Mouse (Mus musculus): Measurements from ENCODE around the gene Snx29. TPM values are rescaled to one million over a fixed set of nuclear protein-coding genes. Genes with fewer than 3 reads are reported as not detected.

Gene Snx29
- polyA plus RNA-seq, 1 experiment: 4.9 TPM

DNA sequence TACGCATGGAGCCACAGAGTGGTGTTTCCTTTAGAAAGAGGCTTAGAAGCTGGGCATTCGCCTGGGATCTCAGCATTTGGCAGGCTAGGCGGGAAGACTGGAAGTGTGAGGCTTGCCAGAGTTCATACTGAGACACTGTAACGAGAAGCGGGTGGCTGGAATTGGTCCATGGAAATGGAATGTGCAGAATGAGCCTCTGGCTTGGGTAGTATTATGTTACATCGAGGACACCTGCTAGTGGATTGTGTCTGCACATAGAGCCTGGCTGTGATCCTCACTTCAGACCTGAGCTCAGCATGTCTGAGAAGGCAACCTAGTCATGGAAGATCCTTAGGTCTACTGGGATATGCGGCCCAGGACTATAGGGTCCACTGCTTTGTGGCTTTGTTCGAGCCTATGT, 209.9 kb downstream of the Snx29 start:
- no peak for TF ChIP-seq POLR2A (IDR thresholded peaks at IDR 0.05; ENCODE audit: low read depth, low read length)
- no peak for TF ChIP-seq CTCF (IDR thresholded peaks at IDR 0.05; ENCODE audit: borderline replicate concordance, insufficient read depth, low read length)

DNA sequence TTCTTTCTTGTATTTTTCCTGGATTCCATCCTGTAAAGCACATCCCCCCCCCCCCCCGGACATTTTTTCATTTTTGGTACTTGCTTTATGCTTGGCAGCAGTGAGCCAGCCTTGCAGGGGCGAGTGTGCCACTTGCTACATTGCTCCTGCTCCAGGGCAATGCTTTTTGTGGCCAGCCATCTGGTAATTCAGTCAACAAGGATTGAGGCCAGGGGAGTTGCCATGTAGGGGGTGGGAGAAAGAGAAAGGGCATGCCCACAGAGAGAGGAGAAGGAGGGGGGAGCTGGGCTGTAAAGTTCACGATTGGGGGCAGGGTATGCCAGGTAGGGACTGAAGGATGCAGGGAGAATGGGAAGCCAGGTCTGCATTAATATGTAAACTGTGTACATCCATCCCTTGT, 210.7 kb downstream of the Snx29 start:
- H3K4me3 ChIP-seq (ENCODE audit: insufficient read depth, low read length): no peak overlapping the region
- TF ChIP-seq CTCF (IDR thresholded peaks at IDR 0.05; ENCODE audit: borderline replicate concordance, insufficient read depth, low read length): no peak
- TF ChIP-seq POLR2A (IDR thresholded peaks at IDR 0.05; ENCODE audit: low read depth, low read length): no peak
- H3K4me1 ChIP-seq (ENCODE audit: control insufficient read depth, insufficient read depth, low read length): no peaks in the 10 kb centered on the region
- no peak overlapping the region for H3K27ac ChIP-seq (ENCODE audit: insufficient read depth, low read length)

More for the DNA sequence above, 209.9 kb downstream of the Snx29 start:
- Histone ChIP-seq H3K4me3 (ENCODE audit: insufficient read depth, low read length) (no peak overlapping the region), H3K4me1 (ENCODE audit: control insufficient read depth, insufficient read depth, low read length) (no peaks in the 10 kb centered on the region), H3K27ac (ENCODE audit: insufficient read depth, low read length) (no peak overlapping the region)

DNA sequence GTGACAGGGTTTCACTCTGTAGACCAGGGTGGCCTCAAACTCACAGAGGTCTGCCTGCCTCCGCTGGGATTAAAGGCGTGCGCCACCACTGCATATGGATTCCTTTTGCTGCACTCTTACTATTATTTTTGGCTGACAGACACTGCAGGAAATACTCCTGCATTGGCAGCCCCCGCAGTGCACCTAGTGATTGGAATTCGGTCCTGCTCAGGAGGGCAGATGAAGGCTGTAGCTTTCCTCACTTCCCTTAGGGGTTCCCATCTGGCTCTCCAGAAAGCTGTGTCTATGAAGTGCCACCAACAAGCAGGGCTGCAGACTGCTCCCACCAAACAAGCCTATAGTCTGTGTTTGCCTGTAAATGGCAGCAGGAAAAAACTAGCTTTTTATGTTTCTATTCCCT, 215.0 kb downstream of the Snx29 start:
- Histone ChIP-seq H3K4me1 (ENCODE audit: control insufficient read depth, insufficient read depth, low read length) (no peaks in the 10 kb centered on the region), H3K4me3 (ENCODE audit: insufficient read depth, low read length) (no peak overlapping the region), H3K27ac (ENCODE audit: insufficient read depth, low read length) (no peak overlapping the region)
- no peak for TF ChIP-seq POLR2A (IDR thresholded peaks at IDR 0.05; ENCODE audit: low read depth, low read length)
- no peak for TF ChIP-seq CTCF (IDR thresholded peaks at IDR 0.05; ENCODE audit: borderline replicate concordance, insufficient read depth, low read length)

DNA sequence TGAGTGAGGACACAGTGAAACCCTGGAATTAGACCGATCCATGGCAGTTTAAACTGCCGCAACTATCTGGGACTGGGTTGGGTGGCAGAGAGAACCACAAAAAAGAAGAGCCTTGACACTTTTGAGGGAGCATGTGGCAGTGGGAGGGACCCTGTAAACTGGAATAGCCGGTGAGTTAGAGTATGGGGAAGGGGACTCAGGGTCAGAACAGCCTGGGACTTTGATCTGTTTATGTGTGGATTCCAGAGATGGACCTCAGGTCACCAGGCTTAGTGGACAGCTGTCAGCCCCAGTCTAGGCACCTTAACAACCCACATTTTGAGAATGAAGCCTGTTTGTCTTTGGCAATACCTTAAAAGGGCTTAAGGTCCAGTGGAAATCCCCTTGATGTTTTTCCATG, 215.5 kb downstream of the Snx29 start:
- Histone ChIP-seq H3K27ac (ENCODE audit: insufficient read depth, low read length) (no peak overlapping the region), H3K4me3 (ENCODE audit: insufficient read depth, low read length) (no peak overlapping the region), H3K4me1 (ENCODE audit: control insufficient read depth, insufficient read depth, low read length) (no peaks in the 10 kb centered on the region)
- TF ChIP-seq CTCF (IDR thresholded peaks at IDR 0.05; ENCODE audit: borderline replicate concordance, insufficient read depth, low read length) (no peak), POLR2A (IDR thresholded peaks at IDR 0.05; ENCODE audit: low read depth, low read length) (no peak)

DNA sequence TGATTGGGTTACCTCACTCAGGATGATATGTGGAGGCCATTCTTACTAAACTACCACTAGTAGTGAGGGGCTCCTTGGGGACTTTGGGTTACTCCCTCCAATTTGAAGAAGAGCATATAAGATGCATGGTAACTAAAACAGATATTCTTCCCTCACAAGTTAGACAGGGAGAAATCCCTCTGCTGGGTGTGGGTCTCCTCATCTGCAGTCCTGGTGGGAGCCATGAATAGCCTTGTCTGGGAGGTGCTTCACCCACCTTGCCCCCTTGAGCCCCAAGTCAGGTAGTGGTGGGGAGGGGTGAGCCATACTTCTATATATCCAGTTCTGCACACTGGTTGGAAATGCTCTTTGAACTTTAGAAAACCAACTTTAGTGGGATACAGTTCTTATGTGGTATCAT, 218.3 kb downstream of the Snx29 start:
- H3K4me3 ChIP-seq (ENCODE audit: insufficient read depth, low read length): no peak overlapping the region
- no peaks in the 10 kb centered on the region for H3K4me1 ChIP-seq (ENCODE audit: control insufficient read depth, insufficient read depth, low read length)
- H3K27ac ChIP-seq (ENCODE audit: insufficient read depth, low read length): no peak overlapping the region
- TF ChIP-seq POLR2A (IDR thresholded peaks at IDR 0.05; ENCODE audit: low read depth, low read length): no peak
- no peak for TF ChIP-seq CTCF (IDR thresholded peaks at IDR 0.05; ENCODE audit: borderline replicate concordance, insufficient read depth, low read length)

DNA sequence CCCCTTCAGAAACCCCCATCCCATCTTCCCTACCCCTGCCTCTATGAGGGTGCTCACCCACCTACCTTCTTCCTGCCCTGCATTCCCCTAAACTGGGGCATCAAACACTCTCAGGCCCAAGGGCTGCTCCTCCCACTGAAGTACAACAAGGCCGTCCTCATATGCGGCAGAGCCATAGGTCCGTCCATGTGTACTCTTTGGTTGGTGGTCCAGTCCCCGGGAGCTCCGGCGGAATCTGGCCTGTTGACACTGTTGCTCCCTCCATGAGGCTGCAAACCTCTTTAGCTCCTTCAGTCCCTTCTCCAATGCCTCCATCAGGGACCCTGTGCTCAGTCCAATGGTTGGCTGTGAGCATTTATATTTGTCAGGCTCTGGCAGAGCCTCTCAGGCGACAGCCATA, 219.1 kb downstream of the Snx29 start:
- H3K4me3 ChIP-seq (ENCODE audit: insufficient read depth, low read length): no peak overlapping the region
- H3K27ac ChIP-seq (ENCODE audit: insufficient read depth, low read length): no peak overlapping the region
- no peaks in the 10 kb centered on the region for H3K4me1 ChIP-seq (ENCODE audit: control insufficient read depth, insufficient read depth, low read length)
- TF ChIP-seq POLR2A (IDR thresholded peaks at IDR 0.05; ENCODE audit: low read depth, low read length) (no peak), CTCF (IDR thresholded peaks at IDR 0.05; ENCODE audit: borderline replicate concordance, insufficient read depth, low read length) (no peak)

DNA sequence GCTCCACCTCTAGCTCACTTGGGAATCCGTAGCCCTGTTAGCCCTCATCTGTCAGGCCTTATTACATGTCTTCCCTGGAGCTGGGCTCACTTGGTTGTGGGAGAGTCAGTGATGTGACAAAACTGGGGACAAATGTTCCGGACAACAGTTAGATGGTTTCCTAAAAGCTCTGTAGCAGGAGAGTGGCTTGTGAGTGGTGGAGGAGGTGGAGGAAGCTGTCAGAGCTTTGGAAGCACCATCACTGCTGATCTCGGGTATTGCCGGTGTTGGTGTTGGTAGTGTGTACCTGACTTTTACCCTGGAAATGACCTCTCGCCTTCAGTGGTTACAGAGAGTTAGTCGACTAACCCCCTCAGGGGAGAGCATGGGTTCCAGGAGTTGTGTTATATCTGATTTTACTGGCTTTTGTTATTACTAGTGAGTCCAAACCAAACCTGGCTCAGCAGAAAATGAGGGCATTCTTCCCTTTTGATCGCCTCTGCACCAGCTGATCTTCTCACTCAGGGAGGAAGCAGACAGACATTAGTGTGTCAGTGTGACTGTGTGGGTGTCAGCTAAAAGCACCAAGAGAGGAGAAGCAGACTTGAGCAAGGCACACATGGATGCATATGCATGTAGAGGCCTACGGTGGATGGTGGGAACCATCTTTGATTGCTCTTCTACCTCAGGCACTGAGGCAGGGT, 227.5 kb downstream of the Snx29 start:
- Histone ChIP-seq H3K27ac (ENCODE audit: insufficient read depth, low read length) (no peak overlapping the region), H3K4me1 (ENCODE audit: control insufficient read depth, insufficient read depth, low read length) (no peaks in the 10 kb centered on the region), H3K4me3 (ENCODE audit: insufficient read depth, low read length) (no peak overlapping the region)
- no peak for TF ChIP-seq CTCF (IDR thresholded peaks at IDR 0.05; ENCODE audit: borderline replicate concordance, insufficient read depth, low read length)
- TF ChIP-seq POLR2A (IDR thresholded peaks at IDR 0.05; ENCODE audit: low read depth, low read length): no peak

DNA sequence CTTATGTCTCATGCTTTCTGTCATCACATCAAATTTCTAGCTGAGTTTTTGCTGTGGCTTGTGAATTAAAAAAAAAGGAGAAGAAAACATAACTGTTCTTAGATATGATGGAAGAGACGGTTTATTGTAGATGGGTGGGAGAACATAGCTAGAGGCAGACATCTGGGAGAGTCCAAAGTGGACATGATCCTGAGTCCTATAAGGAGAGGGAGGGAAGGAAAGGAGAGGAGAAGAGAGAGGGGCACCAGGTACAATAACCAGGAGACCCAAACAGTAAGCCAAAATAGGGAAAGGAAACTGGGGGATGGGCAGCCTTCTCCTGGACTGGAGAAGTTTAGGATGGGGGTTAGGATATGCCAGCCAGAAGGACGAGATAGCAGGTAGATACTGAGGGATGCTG, 239.0 kb downstream of the Snx29 start:
- no peak overlapping the region for H3K4me3 ChIP-seq (ENCODE audit: insufficient read depth, low read length)
- no peaks in the 10 kb centered on the region for H3K4me1 ChIP-seq (ENCODE audit: control insufficient read depth, insufficient read depth, low read length)
- no peak overlapping the region for H3K27ac ChIP-seq (ENCODE audit: insufficient read depth, low read length)
- TF ChIP-seq POLR2A (IDR thresholded peaks at IDR 0.05; ENCODE audit: low read depth, low read length): no peak
- no peak for TF ChIP-seq CTCF (IDR thresholded peaks at IDR 0.05; ENCODE audit: borderline replicate concordance, insufficient read depth, low read length)

DNA sequence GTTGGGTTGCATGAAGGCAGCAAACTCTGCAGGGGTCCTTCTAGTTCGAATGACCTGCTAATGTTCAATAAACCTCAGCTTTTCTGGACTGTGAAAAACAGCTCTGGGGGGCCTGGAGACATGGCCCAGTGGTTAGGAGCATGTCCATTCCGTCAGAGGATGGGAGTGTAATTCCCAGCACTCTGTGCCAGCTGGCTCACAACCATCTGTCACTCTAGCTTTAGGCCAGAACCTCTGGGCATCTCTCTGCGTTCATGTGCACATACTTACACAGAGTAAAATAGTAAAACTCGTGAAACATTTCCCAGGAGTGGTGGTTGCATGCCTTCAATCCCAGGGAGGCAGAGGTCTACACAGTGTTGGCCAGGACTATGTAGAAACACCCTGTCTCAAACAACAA, 241.1 kb downstream of the Snx29 start:
- Histone ChIP-seq H3K27ac (ENCODE audit: insufficient read depth, low read length) (no peak overlapping the region), H3K4me3 (ENCODE audit: insufficient read depth, low read length) (no peak overlapping the region), H3K4me1 (ENCODE audit: control insufficient read depth, insufficient read depth, low read length) (no peaks in the 10 kb centered on the region)
- TF ChIP-seq CTCF (IDR thresholded peaks at IDR 0.05; ENCODE audit: borderline replicate concordance, insufficient read depth, low read length) (no peak), POLR2A (IDR thresholded peaks at IDR 0.05; ENCODE audit: low read depth, low read length) (no peak)

DNA sequence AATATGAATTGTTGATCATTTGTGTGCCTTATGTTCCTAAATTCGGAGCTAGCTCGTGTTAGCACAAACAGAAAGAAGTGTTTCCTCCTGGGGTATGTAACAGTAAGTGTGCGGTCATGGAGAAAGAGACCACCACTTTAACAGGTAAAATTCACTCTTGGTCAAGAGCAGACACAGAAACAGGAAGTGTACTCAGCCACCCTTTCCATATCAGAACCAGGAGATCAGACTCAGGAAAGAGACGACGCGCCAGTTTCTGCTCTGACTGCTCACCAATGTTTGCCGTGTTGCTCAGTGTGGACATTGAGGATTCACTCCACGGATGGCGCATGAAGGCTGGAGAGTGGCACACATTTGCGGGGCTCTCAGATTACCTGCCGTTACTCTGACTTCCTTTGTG, 242.4 kb downstream of the Snx29 start:
- Histone ChIP-seq H3K4me3 (ENCODE audit: insufficient read depth, low read length) (no peak overlapping the region), H3K4me1 (ENCODE audit: control insufficient read depth, insufficient read depth, low read length) (no peaks in the 10 kb centered on the region; the same call in 1 of the 2 replicates), H3K27ac (ENCODE audit: insufficient read depth, low read length) (no peak overlapping the region)
- no peak for TF ChIP-seq POLR2A (IDR thresholded peaks at IDR 0.05; ENCODE audit: low read depth, low read length)
- TF ChIP-seq CTCF (IDR thresholded peaks at IDR 0.05; ENCODE audit: borderline replicate concordance, insufficient read depth, low read length): no peak

All from embryonic fibroblast, embryonic 13.5 days (primary cell).